Mouse (Mus musculus) ES-E14 (cell line): ENCODE data around the gene Cradd. TPM values are rescaled to one million over a fixed set of nuclear protein-coding genes. Genes with fewer than 3 reads are reported as not detected.

ENCODE experiments used
- DNase-seq: peaks from one replicate; pipeline ENCODE4 v3.0.0-alpha.2; 2013; ENCODE audit warnings: low read depth, low spot score
- H3K27ac ChIP-seq: 2 replicates; pipeline ENCODE4 v1.5.1; 2012; ENCODE audit warnings: low read depth, mild to moderate bottlenecking, low read length, moderate library complexity, mixed read lengths; ENCODE audit not compliant: poor library complexity, insufficient read depth, severe bottlenecking
- H3K36me3 ChIP-seq: 2 replicates; pipeline ENCODE4 v1.6.1; 2012; ENCODE audit warnings: mild to moderate bottlenecking, low read length, moderate library complexity, mixed read lengths; ENCODE audit not compliant: control insufficient read depth, poor library complexity, insufficient read depth, severe bottlenecking
- H3K4me1 ChIP-seq, 2 experiments: fragments of 150-350 bp in 1 of 2; sonication (generic) in 1 of 2; 2 replicates each; pipeline ENCODE4 v1.6.1; 2012; ENCODE audit warnings: low read length in 2 of 2, mild to moderate bottlenecking in 1 of 2, mixed read lengths in 1 of 2; ENCODE audit not compliant: control insufficient read depth in 2 of 2, insufficient read depth in 2 of 2, poor library complexity in 1 of 2
- H3K4me3 ChIP-seq, 2 experiments: fragments of 150-350 bp in 1 of 2; sonication (generic) in 1 of 2; 2 replicates each; pipeline ENCODE4 v1.5.1; 2012; ENCODE audit warnings: low read length in 2 of 2, low read depth in 1 of 2, mild to moderate bottlenecking in 1 of 2, mixed read lengths in 1 of 2; ENCODE audit not compliant: insufficient read depth in 1 of 2, poor library complexity in 1 of 2, severe bottlenecking in 1 of 2
- H3K9ac ChIP-seq: 2 replicates; pipeline ENCODE4 v1.6.1; 2012; ENCODE audit warnings: low read depth, mild to moderate bottlenecking, low read length, mixed read lengths; ENCODE audit not compliant: poor library complexity, insufficient read depth, severe bottlenecking
- H3K9me3 ChIP-seq: fragments of 150-350 bp; sonication (generic); 2 replicates; pipeline ENCODE4 v1.6.1; 2012; ENCODE audit warnings: low read depth, mild to moderate bottlenecking, low read length; ENCODE audit not compliant: control insufficient read depth, insufficient read depth
- CHD2 ChIP-seq: IDR thresholded peaks from 2 replicates; pipeline ENCODE4 v1.6.1; 2014; ENCODE audit warnings: mild to moderate bottlenecking, low read depth, low read length, inconsistent platforms
- HCFC1 ChIP-seq: IDR thresholded peaks from 2 replicates; pipeline ENCODE4 v1.6.1; 2012; ENCODE audit warnings: low read length, inconsistent platforms, borderline replicate concordance; ENCODE audit not compliant: insufficient read depth
- MAFK ChIP-seq: IDR thresholded peaks from 2 replicates; pipeline ENCODE4 v1.6.1; 2014; ENCODE audit warnings: mild to moderate bottlenecking, low read depth, low read length, inconsistent platforms; ENCODE audit not compliant: insufficient read depth
- ZC3H11A ChIP-seq: IDR thresholded peaks from 2 replicates; pipeline ENCODE4 v1.6.1; 2012; ENCODE audit warnings: low read depth, mild to moderate bottlenecking, inconsistent platforms, low read length, borderline replicate concordance
- ZNF384 ChIP-seq: IDR thresholded peaks from 2 replicates; pipeline ENCODE4 v1.6.1; 2012; ENCODE audit warnings: low read depth, low read length, inconsistent platforms
- in situ Hi-C, 2 experiments: fragments of 600-800 bp; cut with MboI; formaldehyde crosslinking; loops; one replicate each; pipeline ENCODE4 v1.15.1; 2025; ENCODE audit warnings: low sequenced_read_pairs in 2 of 2, inconsistent platforms in 1 of 2; ENCODE audit not compliant: unreplicated experiment in 2 of 2
- total RNA-seq: library from RNA; depleted of rRNA; stranded (reverse); fragments of 300-350 nt; gene quantifications from 2 replicates; pipeline ENCODE4 v1.2.3, GENCODE M21; 2012; rRNA removed

The Cradd gene
- total RNA-seq = 8.4 and 12.6 TPM in 2 replicates

- DNase-seq = peak; percentile 80
- in situ Hi-C loops = no loop called here
- H3K4me3 ChIP-seq = peak within 1 kb of the TSS; percentile 75 to 81
- H3K27ac ChIP-seq = peak within 1 kb of the TSS; percentile 72
- H3K4me1 ChIP-seq = peaks cover under 1 to 10% of the 10 kb centered on the region in 2 experiments; a peak in 2 of 4 replicates
- no peaks in the 10 kb centered on the region for H3K9me3 ChIP-seq
- TF ChIP-seq HCFC1 = peak; percentile 96
- peak; percentile 83 for TF ChIP-seq ZNF384
- no peak for TF ChIP-seq ZC3H11A
- TF ChIP-seq CHD2 = 0 out of 2 replicates have a peak, but pooled peaks have one; percentile 20
- peak within 1 kb of the TSS; percentile 88 for H3K9ac ChIP-seq
- no peaks in the 10 kb centered on the region for H3K36me3 ChIP-seq
Observed at GRCm38 (mm10) chr10:95323393-95324277, at the start of gene Cradd. Gene Cradd (minus strand): TSS chr10:95324133.

DNA sequence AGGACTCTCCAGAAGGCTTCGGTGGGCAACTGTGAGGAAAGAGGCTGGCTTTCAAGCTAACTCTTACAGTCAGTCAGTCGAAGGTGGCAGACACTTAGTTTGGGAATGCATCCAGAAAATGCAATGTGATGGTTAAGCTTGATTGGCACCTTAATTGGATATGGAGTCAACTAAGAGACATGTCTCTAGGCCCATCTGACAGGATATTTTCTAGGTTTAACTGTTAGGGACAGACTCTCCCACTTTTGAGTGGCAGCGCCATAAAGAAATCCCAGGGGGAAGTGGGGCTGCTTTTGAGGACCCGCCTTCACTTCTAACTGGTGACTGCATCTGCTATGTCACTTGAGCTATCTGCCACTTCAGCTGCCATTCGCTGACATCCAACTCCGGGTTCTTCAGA is 49.4 kb upstream of the Cradd start:
- Histone ChIP-seq H3K9ac (no peak overlapping the region), H3K36me3 (no peaks in the 10 kb centered on the region), H3K27ac (no peak overlapping the region), H3K4me3 (no peak overlapping the region), H3K4me1 (no peaks in the 10 kb centered on the region; a peak in 1 of 4 replicates), H3K9me3 (no peaks in the 10 kb centered on the region)
- no peak for DNase-seq
- in situ Hi-C loops = no loop called here
- TF ChIP-seq ZNF384 (no peak), CHD2 (no peak), HCFC1 (no peak), MAFK (no peak), ZC3H11A (no peak)

- in situ Hi-C loops = no loop called here
Observed at GRCm38 (mm10) chr10:95371942-95372341, 48.0 kb upstream of the Cradd start.

DNA sequence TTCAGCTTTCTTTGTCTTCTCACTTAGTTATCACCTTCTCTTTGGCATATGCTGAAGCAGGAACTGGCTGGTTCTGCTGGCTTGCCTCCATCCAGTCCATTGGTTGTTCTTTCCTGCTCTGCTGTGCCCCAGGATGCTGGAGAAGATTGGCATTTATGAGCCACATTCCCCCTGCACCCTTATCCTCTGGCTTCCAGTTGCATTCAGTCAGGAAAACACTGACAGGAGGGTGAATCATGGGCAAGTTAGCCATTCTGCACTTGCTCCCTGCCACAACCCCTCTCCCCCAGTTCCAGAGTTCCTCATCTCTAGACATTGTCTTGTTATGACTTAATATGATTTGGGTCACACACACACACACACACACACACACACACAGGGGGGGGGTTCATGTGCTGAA is 45.3 kb upstream of the Cradd start:
- Histone ChIP-seq H3K9me3 (no peaks in the 10 kb centered on the region), H3K4me3 (no peak overlapping the region), H3K9ac (no peak overlapping the region), H3K36me3 (no peaks in the 10 kb centered on the region), H3K27ac (no peak overlapping the region), H3K4me1 (no peaks in the 10 kb centered on the region; a peak in 1 of 4 replicates)
- no peak for DNase-seq
- TF ChIP-seq ZC3H11A (no peak), MAFK (no peak), ZNF384 (no peak), HCFC1 (no peak), CHD2 (no peak)
- in situ Hi-C loops = no loop called here

More at GRCm38 (mm10) chr10:95371942-95372341, 48.0 kb upstream of the Cradd start:
- H3K9ac ChIP-seq = no peak overlapping the region
- H3K9me3 ChIP-seq = no peaks in the 10 kb centered on the region
- no peaks in the 10 kb centered on the region for H3K36me3 ChIP-seq
- DNase-seq = no peak
- H3K4me1 ChIP-seq = no peaks in the 10 kb centered on the region; a peak in 1 of 4 replicates
- TF ChIP-seq MAFK (no peak), ZNF384 (no peak), HCFC1 (no peak), CHD2 (no peak), ZC3H11A (no peak)
- no peak overlapping the region for H3K4me3 ChIP-seq
- no peak overlapping the region for H3K27ac ChIP-seq
